12 mouse cellular contexts compared by ENCODE assay signal in genomic region chr8:91487456-91487855, GRCm38 (mm10).
"Had no signal": no experiment of that assay in that cellular context is flagged by ENCODE, and none has a peak within 500 bp of the region (broad histone marks: within the 10 kb centered on the region; RNA-seq: fewer than 3 reads in every experiment).

No protein-coding gene starts in this region.

- H3K27ac ChIP-seq: embryonic facial prominence, embryonic 10.5 days; embryonic facial prominence, embryonic 12.5 days; embryonic facial prominence, embryonic 13.5 days; forebrain, embryonic 10.5 days; forebrain, embryonic 12.5 days; forebrain, embryonic 13.5 days; forebrain, embryonic 15.5 days; gastrocnemius, adult 2 months; heart, adult 2 months had no signal

- H3K27me3 ChIP-seq: embryonic facial prominence, embryonic 12.5 days; embryonic facial prominence, embryonic 13.5 days; embryonic facial prominence, embryonic 15.5 days; forebrain, embryonic 15.5 days had no signal

- H3K9ac ChIP-seq: embryonic facial prominence, embryonic 12.5 days; embryonic facial prominence, embryonic 13.5 days; embryonic facial prominence, embryonic 15.5 days; forebrain, embryonic 12.5 days; forebrain, embryonic 13.5 days; forebrain, embryonic 15.5 days; forebrain, postnatal 0 days had no signal

- H3K36me3 ChIP-seq: embryonic facial prominence, embryonic 12.5 days; forebrain, embryonic 12.5 days; forebrain, embryonic 15.5 days had no signal

- ATAC-seq: forebrain, embryonic 15.5 days had no signal

- H3K4me2 ChIP-seq: embryonic facial prominence, embryonic 12.5 days; embryonic facial prominence, embryonic 13.5 days; embryonic facial prominence, embryonic 15.5 days; forebrain, embryonic 12.5 days; forebrain, embryonic 13.5 days; forebrain, embryonic 15.5 days had no signal

- H3K4me3 ChIP-seq: embryonic facial prominence, embryonic 10.5 days; embryonic facial prominence, embryonic 12.5 days; embryonic facial prominence, embryonic 13.5 days; embryonic facial prominence, embryonic 15.5 days; erythroblast, embryonic 14.5 days; forebrain, embryonic 10.5 days; forebrain, embryonic 12.5 days; forebrain, embryonic 13.5 days; forebrain, embryonic 15.5 days; gastrocnemius, adult 2 months; heart, adult 2 months had no signal

- H3K9me3 ChIP-seq: embryonic facial prominence, embryonic 10.5 days; embryonic facial prominence, embryonic 12.5 days; embryonic facial prominence, embryonic 13.5 days; embryonic facial prominence, embryonic 15.5 days; forebrain, embryonic 10.5 days; forebrain, embryonic 12.5 days; forebrain, embryonic 13.5 days; forebrain, embryonic 15.5 days had no signal
